Mouse (Mus musculus) CH12.LX (cell line): ENCODE results near the gene Amer1. TPM values are rescaled to one million over a fixed set of nuclear protein-coding genes. Genes with fewer than 3 reads are reported as not detected.

ENCODE experiments used
- DNase-seq: peaks from one replicate; pipeline ENCODE4 v3.0.0-alpha.2; 2013; ENCODE audit errors: extremely low read depth
- H3K27ac ChIP-seq: 2 replicates; pipeline ENCODE4 v1.5.1; 2012; ENCODE audit warnings: low read depth, mild to moderate bottlenecking, control low read depth, moderate library complexity; ENCODE audit not compliant: insufficient read depth
- H3K27me3 ChIP-seq: replicated peaks from 2 replicates; pipeline ENCODE3; 2012; ENCODE audit warnings: inconsistent platforms
- H3K36me3 ChIP-seq, 2 experiments: replicated peaks in 1 of 2; 2 replicates each; pipeline versions ENCODE3 to v1.6.1; 2012; ENCODE audit warnings: inconsistent platforms in 1 of 2, low read length in 1 of 2, mild to moderate bottlenecking in 1 of 2, mixed read lengths in 1 of 2, moderate library complexity in 1 of 2; ENCODE audit not compliant: control insufficient read depth in 1 of 2, insufficient read depth in 1 of 2
- H3K4me1 ChIP-seq, 2 experiments: 2 replicates each; pipeline ENCODE4 v1.6.1; 2012; ENCODE audit warnings: inconsistent platforms in 1 of 2, moderate library complexity in 1 of 2; ENCODE audit not compliant: insufficient read depth in 2 of 2, control insufficient read depth in 1 of 2
- H3K4me2 ChIP-seq: 2 replicates; pipeline ENCODE4 v1.6.1; 2012; ENCODE audit warnings: low read depth, mild to moderate bottlenecking, control low read depth; ENCODE audit not compliant: poor library complexity, insufficient read depth, severe bottlenecking
- H3K4me3 ChIP-seq, 3 experiments: fragments of 150-350 bp in 1 of 3; sonication (generic) in 1 of 3; replicated peaks in 1 of 3; 2 replicates each; pipeline versions ENCODE3 to v1.5.1; 2011 to 2012; ENCODE audit warnings: low read depth in 2 of 3, low read length in 2 of 3, mild to moderate bottlenecking in 2 of 3, moderate library complexity in 2 of 3, control low read depth in 1 of 3, improper control_type of control experiment in 1 of 3, inconsistent platforms in 1 of 3, mixed read lengths in 1 of 3; ENCODE audit not compliant: poor library complexity in 1 of 3
- H3K79me2 ChIP-seq: replicated peaks from 2 replicates; pipeline ENCODE4 v1.6.1; 2012; ENCODE audit warnings: mild to moderate bottlenecking, moderate library complexity; ENCODE audit not compliant: control insufficient read depth, poor library complexity, insufficient read depth, severe bottlenecking; ENCODE audit errors: extremely low read depth
- H3K9ac ChIP-seq: 2 replicates; pipeline ENCODE4 v1.6.1; 2012; ENCODE audit warnings: low read depth, mild to moderate bottlenecking, control low read depth, moderate library complexity; ENCODE audit not compliant: insufficient read depth
- H3K9me3 ChIP-seq: replicated peaks from 2 replicates; pipeline ENCODE3; 2012; ENCODE audit warnings: low read length, inconsistent platforms, mixed read lengths
- CHD1 ChIP-seq: IDR thresholded peaks from 2 replicates; pipeline ENCODE4 v1.6.1; 2012; ENCODE audit warnings: low read depth, low read length, improper control_type of control experiment, inconsistent platforms
- CTCF ChIP-seq, 2 experiments: IDR thresholded peaks in 1 of 2; conservative IDR thresholded peaks in 1 of 2; 2 replicates each; pipeline ENCODE4 v1.5.1; 2011 to 2012; ENCODE audit warnings: low read depth in 2 of 2, low read length in 2 of 2, improper control_type of control experiment in 1 of 2, inconsistent platforms in 1 of 2, mild to moderate bottlenecking in 1 of 2, moderate library complexity in 1 of 2
- ELF1 ChIP-seq: IDR thresholded peaks from 2 replicates; pipeline ENCODE4 v1.6.1; 2014; ENCODE audit warnings: low read depth, mild to moderate bottlenecking, inconsistent platforms, low read length, improper control_type of control experiment
- ETS1 ChIP-seq: conservative IDR thresholded peaks from 2 replicates; pipeline ENCODE4 v1.6.1; 2012; ENCODE audit warnings: low read depth, mild to moderate bottlenecking, inconsistent platforms, low read length, improper control_type of control experiment, moderate library complexity
- MAFK ChIP-seq: IDR thresholded peaks from 2 replicates; pipeline ENCODE4 v1.6.1; 2011; ENCODE audit warnings: low read length, improper control_type of control experiment; ENCODE audit not compliant: insufficient replicate concordance
- MAX ChIP-seq: IDR thresholded peaks from 2 replicates; pipeline ENCODE4 v1.6.1; 2011; ENCODE audit warnings: low read length, improper control_type of control experiment
- MXI1 ChIP-seq: IDR thresholded peaks from 2 replicates; pipeline ENCODE4 v1.6.1; 2011; ENCODE audit warnings: mild to moderate bottlenecking, low read depth, low read length, improper control_type of control experiment
- MYC ChIP-seq: IDR thresholded peaks from 2 replicates; pipeline ENCODE4 v1.6.1; 2011; ENCODE audit warnings: low read depth, mild to moderate bottlenecking, improper control_type of control experiment, low read length
- PAX5 ChIP-seq: IDR thresholded peaks from 2 replicates; pipeline ENCODE4 v1.6.1; 2012; ENCODE audit warnings: low read length, inconsistent platforms, mixed read lengths
- SIN3A ChIP-seq: IDR thresholded peaks from 2 replicates; pipeline ENCODE4 v1.6.1; 2012; ENCODE audit warnings: low read length, improper control_type of control experiment, inconsistent platforms
- TBP ChIP-seq: conservative IDR thresholded peaks from 2 replicates; pipeline ENCODE4 v1.6.1; 2011; ENCODE audit warnings: low read depth, low read length, improper control_type of control experiment
- TCF12 ChIP-seq: IDR thresholded peaks from 2 replicates; pipeline ENCODE4 v1.6.1; 2014; ENCODE audit warnings: low read depth, mild to moderate bottlenecking, inconsistent platforms, low read length, improper control_type of control experiment
- USF2 ChIP-seq: conservative IDR thresholded peaks from 2 replicates; pipeline ENCODE4 v1.6.1; 2011; ENCODE audit warnings: low read depth, low read length, improper control_type of control experiment
- ZKSCAN1 ChIP-seq: IDR thresholded peaks from 2 replicates; pipeline ENCODE4 v1.6.1; 2012; ENCODE audit warnings: low read depth, inconsistent platforms, low read length, improper control_type of control experiment, borderline replicate concordance
- ZNF384 ChIP-seq: IDR thresholded peaks from 2 replicates; pipeline ENCODE4 v1.6.1; 2012; ENCODE audit warnings: low read depth, low read length, improper control_type of control experiment, inconsistent platforms
- dilution Hi-C: fragments of 300-500 bp; cut with MboI; formaldehyde crosslinking; loops from 2 replicates; pipeline ENCODE4 v1.14.3; 2020; ENCODE audit warnings: low sequenced_read_pairs; ENCODE audit not compliant: extremely low pct_unique_long_range_greater_than_20kb, extremely low pct_ligation_motif_present
- in situ Hi-C: fragments of 300-500 bp; cut with MboI; formaldehyde crosslinking; loops from 3 replicates; pipeline ENCODE4 v1.14.3; 2019; ENCODE audit warnings: low sequenced_read_pairs, low pct_ligation_motif_present, low pct_unique_long_range_greater_than_20kb, mixed read lengths
- polyA plus RNA-seq: library from polyadenylated mRNA; unstranded; fragments of >175 nt; gene quantifications from 2 replicates; pipeline ENCODE4 v1.2.1, GENCODE M21; 2012; ENCODE audit warnings: low read depth; ENCODE audit not compliant: insufficient read length
- total RNA-seq, 2 experiments: library from RNA; depleted of rRNA; stranded (reverse); fragments of 300-350 nt in 1 of 2; fragments of >200 nt in 1 of 2; gene quantifications; 2 replicates each; pipeline ENCODE4 v1.2.3; 2012 to 2014

Gene Amer1
- total and polyA plus RNA-seq, 3 experiments: 1.7 to 2.5 (median 2.1) TPM

DNA sequence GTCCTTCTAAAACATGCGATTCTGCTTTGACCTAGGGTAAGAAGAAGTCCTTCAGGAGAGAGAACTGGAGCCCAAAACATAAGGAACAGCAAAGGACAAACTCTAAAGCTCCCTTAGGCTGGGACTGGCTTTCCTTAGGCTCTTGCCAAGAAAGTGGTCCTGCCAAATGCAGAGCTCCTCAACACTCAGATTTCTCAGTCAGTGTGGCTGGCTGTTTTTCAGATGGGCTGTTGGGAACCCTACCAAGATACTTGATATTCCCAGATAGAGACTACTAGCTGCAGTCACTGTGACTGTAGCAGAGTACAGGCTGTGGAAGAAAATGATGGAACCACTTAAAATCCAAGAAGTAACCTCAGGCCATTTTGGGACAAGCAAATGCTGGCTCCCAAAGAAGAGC, 7.4 kb downstream of the Amer1 start:
- Histone ChIP-seq H3K4me1 (no peaks in the 10 kb centered on the region), H3K4me2 (no peak overlapping the region), H3K4me3 (no peak overlapping the region), H3K9me3 (no peaks in the 10 kb centered on the region), H3K36me3 (peaks cover 0 to 2% of the 10 kb centered on the region in 2 experiments), H3K27ac (no peak overlapping the region), H3K9ac (no peak overlapping the region), H3K27me3 (no peaks in the 10 kb centered on the region), H3K79me2 (no peaks in the 10 kb centered on the region)
- dilution Hi-C loops (no loop called here), in situ Hi-C loops (no loop called here)
- no peak for TF ChIP-seq TCF12
- no peak for DNase-seq

DNA sequence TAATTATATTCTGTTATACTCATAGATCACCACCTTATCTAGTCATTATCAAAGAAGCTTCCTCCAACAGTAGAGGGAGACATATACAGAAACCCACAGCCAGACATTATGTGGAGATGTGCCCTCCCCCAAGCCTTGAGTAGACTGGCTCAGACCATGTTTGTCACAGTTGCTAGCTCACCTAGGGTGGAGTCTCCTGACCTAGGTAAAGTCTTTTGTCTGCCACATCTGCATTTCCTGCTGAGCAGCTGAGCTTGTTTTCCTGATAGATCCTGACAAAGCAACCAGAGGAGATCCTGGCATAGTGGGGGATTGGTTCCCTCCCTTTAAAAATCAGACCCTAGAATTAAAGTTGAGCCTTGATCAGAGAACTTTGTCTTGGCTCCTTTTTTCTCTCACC, 71.6 kb downstream of the Amer1 start:
- Histone ChIP-seq H3K27me3 (no peaks in the 10 kb centered on the region), H3K9me3 (no peaks in the 10 kb centered on the region), H3K9ac (no peak overlapping the region), H3K36me3 (no peaks in the 10 kb centered on the region), H3K27ac (no peak overlapping the region), H3K4me3 (no peak overlapping the region), H3K79me2 (no peaks in the 10 kb centered on the region), H3K4me1 (no peaks in the 10 kb centered on the region), H3K4me2 (no peak overlapping the region)
- TF ChIP-seq MAFK (no peak), ETS1 (no peak), PAX5 (no peak), MYC (no peak), ZNF384 (no peak), ELF1 (no peak), TBP (no peak), CTCF (conservative IDR thresholded peaks at IDR 0.05 in 1 of 2, IDR thresholded peaks at IDR 0.05 in 1 of 2; ENCODE audit: low read depth in 2 of 2, low read length in 2 of 2) (no peak), SIN3A (no peak), MAX (no peak), MXI1 (no peak), CHD1 (no peak), ZKSCAN1 (no peak), USF2 (no peak)
- dilution Hi-C loops: no loop called here
- DNase-seq: no peak
- in situ Hi-C loops: no loop called here

Other genes starting within 250 kb of the Amer1 start
- 0.42 and 0.64 TPM in 2 replicates for gene Arhgef9, start 248.0 kb downstream of the Amer1 start, total RNA-seq (2012; rRNA removed)
- gene Arhgef9, start 248.0 kb downstream of the Amer1 start, total RNA-seq (2014; rRNA removed): 0.39 and 0.58 TPM in 2 replicates
- 0.73 and 0.95 TPM in 2 replicates for gene Arhgef9, start 248.0 kb downstream of the Amer1 start, polyA plus RNA-seq
- not detected in 2 replicates for gene Asb12, start 113.1 kb upstream of the Amer1 start, total RNA-seq (2012; rRNA removed)
- gene Asb12, start 113.1 kb upstream of the Amer1 start, total RNA-seq (2014; rRNA removed): not detected in 2 replicates
- gene Asb12, start 113.1 kb upstream of the Amer1 start, polyA plus RNA-seq: not detected in 2 replicates
- not detected in 2 replicates for gene Pfn5, start 113.2 kb upstream of the Amer1 start, total RNA-seq (2012; rRNA removed)
- gene Pfn5, start 113.2 kb upstream of the Amer1 start, total RNA-seq (2014; rRNA removed): not detected in 2 replicates
- gene Pfn5, start 113.2 kb upstream of the Amer1 start, polyA plus RNA-seq: not detected in 2 replicates
- 5.6 and 6.1 TPM in 2 replicates for gene Zc4h2, start 213.6 kb upstream of the Amer1 start, total RNA-seq (2012; rRNA removed)
- 16.5 and 19.4 TPM in 2 replicates for gene Zc4h2, start 213.6 kb upstream of the Amer1 start, total RNA-seq (2014; rRNA removed)
- 9.8 and 11.0 TPM in 2 replicates for gene Zc4h2, start 213.6 kb upstream of the Amer1 start, polyA plus RNA-seq